Mouse (Mus musculus): ENCODE measurements at regions not wholly inside any gene's neighbourhood (a gene's known extent, or its start where the extent isn't known, plus 50 kb on each side); places are given as distances from the start of the nearest gene placed in this dataset.

- CTCF ChIA-PET: interaction anchor here in 1 of 4 experiments (0.6 to 0.7 kb wide), 2 partner anchors 324 to 1284 kb away, joined by 3 read pairs; no protein-coding TSS in a partner anchor
- POLR2A ChIA-PET: no interaction called here
Measured at GRCm38 (mm10) chr2:142964340-142964739, 63.0 kb upstream of the Kif16b start.

- POLR2A ChIA-PET: interaction anchor here in 2 of 4 experiments (0.6 kb wide), 2 partner anchors 623 to 1561 kb away, joined by 3 to 7 read pairs; no protein-coding TSS in a partner anchor
- CTCF ChIA-PET: interaction anchor here (0.6 to 2.4 kb wide), 39 partner anchors 8 to 1697 kb away, joined by 3 to 29 read pairs (median 4); partner anchors contain the start of genes Kif16b (in 1 of the 4) and Pcsk2 (in 1 of the 4)
Measured at GRCm38 (mm10) chr2:142967250-142967649, 65.9 kb upstream of the Kif16b start.

GRCm38 (mm10) chr2:142980771-142981170 lies 79.4 kb upstream of the Kif16b start:
- ChIA-PET CTCF (no interaction called here), POLR2A (no interaction called here)

- ChIA-PET POLR2A (no interaction called here), CTCF (interaction anchor here in 2 of 4 experiments (0.6 to 1.9 kb wide), 3 partner anchors 18 to 21 kb away, joined by 3 to 6 read pairs (median 4); no protein-coding TSS in a partner anchor)
Measured at GRCm38 (mm10) chr2:142988691-142989090, 74.1 kb upstream of the Snrpb2 start.

- ChIA-PET CTCF (no interaction called here), POLR2A (no interaction called here)
Measured at GRCm38 (mm10) chr2:142996088-142996487, 66.8 kb upstream of the Snrpb2 start.

GRCm38 (mm10) chr2:143002874-143003273 lies 60.0 kb upstream of the Snrpb2 start:
- CTCF ChIA-PET: no interaction called here
- POLR2A ChIA-PET: interaction anchor here in 1 of 4 experiments (0.7 kb wide), 1 partner anchor 72 kb away, joined by 4 read pairs; no protein-coding TSS in a partner anchor

- POLR2A ChIA-PET: no interaction called here
- CTCF ChIA-PET: no interaction called here
Measured at GRCm38 (mm10) chr2:143003341-143003740, 59.5 kb upstream of the Snrpb2 start.

GRCm38 (mm10) chr2:143011380-143011779 lies 51.5 kb upstream of the Snrpb2 start:
- ChIA-PET CTCF (interaction anchor here in 2 of 4 experiments (0.6 to 2.4 kb wide), 5 partner anchors 11 to 937 kb away, joined by 3 to 8 read pairs (median 4); no protein-coding TSS in a partner anchor), POLR2A (no interaction called here)
